Mouse (Mus musculus) CD4-positive, CD25-positive, alpha-beta regulatory T cell, adult 9 weeks (primary cell): Measurements from ENCODE around the gene Hoxa3. TPM values are rescaled to one million over a fixed set of nuclear protein-coding genes. Genes with fewer than 3 reads are reported as not detected.

ENCODE experiments used
- polyA plus RNA-seq: library from polyadenylated mRNA; unstranded; fragments of 100-300 nt; shearing (Covaris generic); gene quantifications from one replicate; pipeline ENCODE4 v1.2.1, GENCODE M21; 2017

Hoxa3 gene
- not detected for polyA plus RNA-seq

DNA sequence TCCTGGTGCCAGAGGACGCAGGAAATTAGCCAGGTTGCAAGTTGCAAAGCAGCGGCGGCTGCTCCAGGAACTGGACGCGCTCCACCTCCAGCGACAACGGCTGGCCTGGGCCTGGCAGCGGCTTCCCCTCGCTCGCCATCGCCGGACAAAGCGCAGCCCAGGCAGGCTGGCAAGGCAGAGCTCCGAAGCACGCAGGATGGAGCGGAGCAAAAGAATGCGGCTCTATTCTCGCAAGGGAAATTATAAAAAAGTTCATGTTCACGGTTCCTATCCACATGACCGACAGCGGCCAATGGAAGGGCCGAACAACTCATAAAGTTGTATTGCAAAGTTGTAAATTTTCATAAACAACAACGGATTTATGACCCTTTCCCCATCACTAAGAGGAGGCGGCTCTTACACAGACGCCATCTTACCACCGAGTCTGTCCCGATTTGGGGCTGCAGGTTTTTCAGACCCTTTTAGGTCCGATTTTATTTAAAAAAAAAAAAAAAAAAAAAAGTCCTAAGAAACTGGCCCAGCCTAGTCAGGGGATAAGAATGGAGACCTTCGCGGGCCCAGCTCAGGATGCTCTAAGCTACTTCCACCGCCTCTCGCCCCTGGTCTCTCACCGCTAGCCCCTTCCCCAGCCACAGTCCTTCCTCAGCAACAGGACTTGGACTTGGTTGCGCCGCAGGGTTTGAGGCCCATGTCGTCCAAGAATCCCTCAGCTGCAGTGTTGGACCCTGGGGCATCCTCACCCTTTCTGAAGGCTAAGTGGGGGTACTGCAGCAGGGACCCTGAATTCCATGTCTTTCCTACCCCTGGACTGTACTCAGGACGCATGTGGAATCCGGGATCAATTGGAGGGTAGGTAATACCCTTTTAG lies at the start of gene Hoxa3, which contains the start of gene Gm28308:
Gene Hoxa3, minus strand, starts transcription at position 218 of the 868 bp plus-strand sequence.
Gene Gm28308, minus strand, starts transcription at position 221 of the 868 bp plus-strand sequence.

DNA sequence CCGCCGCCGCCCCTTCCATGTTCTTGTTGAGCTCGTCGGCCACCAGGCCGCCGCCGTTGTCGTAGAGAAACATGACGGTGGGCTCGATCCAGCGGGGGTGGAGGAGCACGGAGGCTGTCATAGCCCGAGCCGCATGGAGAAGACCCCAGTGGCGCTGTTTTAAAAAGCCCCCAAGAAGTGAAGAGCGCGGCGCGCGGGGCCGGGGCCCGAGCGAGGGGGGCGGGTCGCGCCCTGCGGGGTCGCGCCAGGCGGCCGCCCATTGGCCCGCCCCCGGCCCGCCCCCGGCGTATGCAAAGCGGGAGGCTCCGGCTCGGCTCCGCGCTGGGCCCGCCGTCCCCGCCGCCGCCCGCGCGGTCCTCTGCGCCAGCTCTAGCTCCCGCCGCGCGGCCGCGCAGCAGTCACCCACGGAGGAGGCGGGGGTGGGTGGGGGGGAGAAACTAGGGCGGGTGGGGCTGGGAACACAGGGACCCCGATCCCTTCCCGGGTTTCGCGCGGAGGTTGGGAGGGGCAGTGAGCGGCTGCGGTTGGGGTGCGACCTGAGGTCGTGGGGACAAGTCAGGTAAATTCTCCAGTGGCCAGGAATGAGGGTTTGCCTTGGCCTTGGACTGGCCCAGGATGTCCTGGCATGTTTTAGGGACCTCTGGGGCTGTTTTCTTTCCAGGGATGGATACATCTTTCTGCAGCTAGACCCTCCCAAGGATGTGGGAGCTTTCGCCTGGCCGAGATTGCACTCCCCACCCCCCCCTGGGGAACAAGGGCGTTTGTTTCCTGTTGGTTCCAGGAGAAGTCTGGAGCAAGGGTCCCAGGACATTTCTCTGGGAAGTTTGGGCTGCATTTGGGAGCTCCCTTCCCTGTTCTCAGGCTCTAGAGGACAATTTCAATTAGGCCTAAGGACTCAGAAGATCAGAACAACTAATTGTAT lies 47.8 kb upstream of the Hoxa3 start, which contains the start of gene Hoxa13:
Gene Hoxa13, minus strand, starts transcription at position 227 of the 922 bp plus-strand sequence.

DNA sequence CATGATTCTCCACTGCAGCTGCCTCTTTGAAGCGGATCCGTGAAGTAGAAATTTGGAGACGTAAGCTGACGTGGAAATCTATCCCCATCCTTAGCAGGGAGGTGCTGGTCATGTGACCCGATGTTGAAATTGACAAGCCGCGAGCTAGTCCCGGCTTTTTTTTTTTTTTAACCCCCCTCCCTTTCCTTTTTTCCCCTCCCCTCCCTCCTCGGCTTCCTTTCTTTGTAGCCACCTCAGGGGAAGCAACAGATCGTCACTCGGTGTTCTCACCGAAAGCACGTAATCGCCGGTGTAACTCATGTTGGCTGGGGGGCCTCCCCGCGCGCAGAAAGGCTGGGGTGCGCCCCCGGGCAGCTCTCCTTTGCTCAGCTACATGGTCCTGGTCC lies 32.6 kb upstream of the Hoxa3 start, which contains the start of gene Hoxa11:
Gene Hoxa11, minus strand, starts transcription at position 54 of the 386 bp plus-strand sequence.

DNA sequence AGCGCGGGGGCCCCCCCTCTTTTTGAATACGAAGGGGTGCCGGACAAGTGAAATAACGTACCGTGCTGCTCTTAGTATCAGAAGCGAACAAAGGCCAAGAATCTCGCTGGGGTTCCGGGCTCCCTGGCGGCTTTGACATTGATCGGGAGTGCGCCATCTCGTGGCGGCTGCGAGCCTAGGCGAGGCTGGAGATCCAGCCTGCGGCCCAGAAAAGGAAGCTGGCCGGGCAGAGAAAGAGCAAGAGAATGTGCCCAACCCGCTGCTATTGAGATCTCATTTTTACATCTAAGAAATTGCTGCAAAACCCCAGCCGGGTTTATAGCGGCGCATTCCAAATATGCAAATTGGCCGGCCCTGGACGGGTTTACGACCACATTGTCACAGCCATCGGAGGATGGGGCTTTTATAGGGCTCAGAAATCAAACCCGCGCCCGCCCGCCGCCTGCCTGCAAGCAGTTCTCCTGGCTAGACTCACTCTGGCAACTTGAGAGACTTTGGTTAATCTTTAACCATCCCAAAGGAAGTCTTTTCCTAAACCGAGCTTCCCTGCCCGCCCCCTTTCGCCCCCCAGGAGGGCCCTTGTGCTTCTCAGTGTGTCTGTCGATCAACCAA lies 27.4 kb upstream of the Hoxa3 start, which contains the start of gene Hoxa10:
Gene Hoxa10, minus strand, starts transcription at position 466 of the 612 bp plus-strand sequence.

DNA sequence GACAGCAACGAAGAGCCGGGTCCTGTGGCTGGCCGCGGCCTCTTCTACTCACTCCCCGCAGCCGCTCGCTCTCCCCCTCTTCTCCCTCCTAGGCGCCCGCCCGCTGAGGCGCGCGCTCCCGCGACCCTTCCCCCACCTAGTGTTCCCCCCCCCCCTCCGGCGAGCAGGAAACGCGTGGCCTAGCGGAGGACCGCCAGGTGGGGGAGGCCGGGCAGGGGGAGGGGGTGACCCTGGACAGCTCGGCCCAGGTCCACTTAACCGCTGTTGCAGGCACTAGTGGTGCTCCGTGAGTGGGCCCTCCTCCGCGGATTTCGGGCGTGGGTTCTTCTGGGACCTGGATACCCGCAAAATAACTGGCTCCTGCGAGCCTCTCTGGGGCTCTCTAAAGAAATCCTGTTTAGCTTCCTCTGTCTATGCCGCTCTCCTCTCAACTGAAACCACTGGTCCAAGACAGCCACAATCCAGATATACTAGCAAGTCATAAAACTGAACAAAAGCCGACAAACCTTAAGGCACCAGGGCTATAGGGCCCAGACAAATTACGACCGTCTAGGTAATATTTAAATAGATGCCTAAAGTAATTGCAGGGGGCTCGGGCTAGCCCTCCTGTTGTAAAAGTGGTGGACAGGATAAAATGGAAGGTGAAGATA lies 17.5 kb upstream of the Hoxa3 start, which contains the start of gene Hoxa9:
Gene Hoxa9, minus strand, starts transcription at position 574 of the 650 bp plus-strand sequence.

DNA sequence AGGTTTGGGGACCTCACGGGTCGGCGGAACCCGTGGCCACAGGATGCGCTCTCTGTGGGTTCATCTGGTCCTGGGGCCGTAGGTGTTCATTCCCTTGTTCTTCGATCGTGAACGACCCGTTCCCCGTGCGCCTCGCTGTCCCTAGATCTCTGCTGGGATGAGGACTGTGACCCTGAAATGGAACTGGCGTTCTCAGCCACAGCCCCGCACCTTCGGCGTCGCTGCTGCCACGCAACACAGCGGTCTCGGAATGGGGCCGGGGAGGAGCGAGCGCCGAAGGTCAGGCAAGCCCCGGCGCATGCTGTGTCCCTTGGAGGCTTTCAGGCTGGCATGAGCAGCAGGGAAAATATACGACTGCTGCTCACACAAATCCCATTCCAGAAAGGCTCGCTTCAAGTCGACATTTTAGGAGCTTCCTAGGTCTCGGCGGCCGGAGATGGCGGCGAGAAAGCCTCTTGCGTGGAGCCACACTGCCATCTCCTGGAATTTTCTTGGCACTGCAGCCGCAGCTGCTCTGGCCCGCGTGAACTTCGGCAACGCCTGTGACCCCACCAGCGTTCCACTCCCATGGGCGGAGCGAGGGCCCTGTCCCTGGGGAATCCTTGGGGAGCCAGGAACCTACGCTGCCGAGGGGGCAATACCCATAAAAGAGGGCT lies 8.3 kb upstream of the Hoxa3 start, which contains the start of gene Hoxa7:
Gene Hoxa7, minus strand, starts transcription at position 518 of the 656 bp plus-strand sequence.

DNA sequence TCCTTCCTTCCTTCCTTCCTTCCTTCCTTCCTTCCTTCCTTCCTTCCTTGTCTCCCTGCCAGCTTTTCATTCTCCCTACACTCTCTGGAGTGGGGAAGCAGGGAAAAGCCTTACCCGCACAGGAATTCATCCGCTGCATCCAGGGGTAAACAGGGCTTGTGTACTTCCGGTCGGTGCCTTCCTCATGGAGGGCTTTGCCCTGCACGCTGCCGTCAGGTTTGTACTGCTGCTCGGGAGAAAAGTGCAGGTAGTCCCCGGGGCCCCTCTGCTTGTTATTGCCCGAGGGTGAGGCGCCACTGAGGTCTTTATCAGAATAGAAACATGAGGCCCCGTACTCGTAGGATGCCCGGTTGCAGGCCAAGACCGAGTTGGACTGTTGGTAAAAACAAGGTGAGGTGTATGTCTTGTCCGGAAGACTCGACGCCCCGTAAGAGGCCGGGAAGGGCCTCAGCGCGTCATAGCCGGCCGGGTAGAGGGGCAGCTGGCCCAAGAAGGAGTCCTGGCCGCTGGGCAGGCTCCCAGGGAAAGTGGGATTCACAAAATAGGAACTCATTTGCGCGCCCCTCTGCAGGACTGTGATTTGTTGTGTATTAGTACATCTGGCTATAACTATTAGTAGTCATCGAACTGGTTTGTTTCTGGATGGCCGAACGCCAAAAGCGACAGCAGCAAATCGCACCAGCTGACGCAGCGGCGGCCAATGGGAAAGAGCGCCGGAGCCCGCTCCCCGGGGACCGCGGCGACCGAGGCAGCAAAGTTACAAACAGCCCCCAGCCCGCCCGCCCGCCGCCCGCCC lies 4.9 kb downstream of the Hoxa3 start, which contains the start of gene Hoxa6:
Gene Hoxa6, minus strand, starts transcription at position 651 of the 796 bp plus-strand sequence.

DNA sequence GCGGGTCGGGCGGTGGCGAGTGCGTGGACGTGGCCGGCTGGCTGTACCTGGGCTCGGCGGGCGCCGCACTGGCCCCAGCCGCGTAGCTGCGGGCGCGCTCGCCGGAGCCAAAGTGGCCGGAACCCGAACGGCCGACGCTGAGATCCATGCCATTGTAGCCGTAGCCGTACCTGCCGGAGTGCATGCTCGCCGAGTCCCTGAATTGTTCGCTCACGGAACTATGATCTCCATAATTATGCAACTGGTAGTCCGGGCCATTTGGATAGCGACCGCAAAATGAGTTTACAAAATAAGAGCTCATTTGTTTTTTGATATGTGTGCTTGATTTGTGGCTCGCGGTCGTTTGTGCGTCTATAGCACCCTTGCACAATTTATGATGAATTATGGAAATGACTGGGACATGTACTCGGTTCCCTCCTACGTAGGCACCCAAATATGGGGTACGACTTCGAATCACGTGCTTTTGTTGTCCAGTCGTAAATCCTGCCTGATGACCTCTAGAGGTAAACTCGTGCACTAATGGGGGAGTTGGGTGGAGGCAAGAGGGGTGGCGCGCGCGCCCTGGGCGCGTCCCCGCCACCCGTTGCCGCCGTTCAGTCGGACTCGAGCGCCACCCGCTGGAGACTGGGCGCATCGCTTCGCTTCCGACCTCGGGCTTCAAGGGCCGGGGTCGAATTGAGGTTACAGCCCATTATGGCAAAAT lies 8.9 kb downstream of the Hoxa3 start, which contains the start of gene Hoxa5:
Gene Hoxa5, minus strand, starts transcription at position 538 of the 703 bp plus-strand sequence.

DNA sequence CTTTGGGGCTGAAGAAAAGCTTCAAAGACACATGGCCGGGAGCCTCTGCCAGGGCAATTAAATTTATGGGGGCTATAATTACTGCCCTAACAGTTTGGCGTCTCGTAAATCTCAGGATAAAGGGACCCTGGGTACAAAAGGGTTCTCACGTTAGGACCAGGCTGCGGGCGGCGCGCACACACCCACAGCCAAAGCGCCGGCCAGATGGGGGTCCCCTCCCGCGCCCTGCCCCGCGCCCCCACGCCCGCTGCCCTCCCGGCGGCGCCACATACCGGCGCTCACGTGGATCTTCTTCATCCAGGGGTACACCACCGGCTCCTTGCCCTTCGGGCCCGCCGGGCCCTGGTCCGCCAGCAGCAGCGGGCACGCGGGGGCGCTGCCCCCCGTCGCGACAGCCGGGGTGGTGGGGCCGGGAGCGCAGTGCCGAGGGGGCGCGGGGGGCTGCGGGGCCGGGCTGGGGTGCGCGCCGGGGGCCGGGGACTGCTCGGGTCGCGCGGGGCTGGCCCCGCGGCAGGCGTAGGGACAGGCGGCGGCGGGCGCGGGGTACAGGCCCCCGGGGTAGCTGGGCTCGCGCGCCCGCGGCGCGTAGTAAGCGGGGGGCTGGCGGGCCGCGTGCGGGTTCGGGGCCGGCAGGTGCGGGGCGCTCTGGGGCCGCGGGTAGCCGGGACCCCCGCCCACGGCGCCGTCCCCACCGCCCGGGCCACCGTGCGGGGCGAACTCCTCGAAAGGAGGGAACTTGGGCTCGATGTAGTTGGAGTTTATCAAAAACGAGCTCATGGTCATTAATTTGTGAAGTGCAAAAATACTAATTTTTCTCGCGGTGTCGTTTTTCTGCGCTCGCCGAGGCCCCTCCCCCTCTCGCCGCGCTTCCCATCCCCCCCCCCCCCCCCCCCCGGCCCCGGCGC lies 22.0 kb downstream of the Hoxa3 start, which contains the start of gene Hoxa4:
Gene Hoxa4, minus strand, starts transcription at position 848 of the 905 bp plus-strand sequence.

DNA sequence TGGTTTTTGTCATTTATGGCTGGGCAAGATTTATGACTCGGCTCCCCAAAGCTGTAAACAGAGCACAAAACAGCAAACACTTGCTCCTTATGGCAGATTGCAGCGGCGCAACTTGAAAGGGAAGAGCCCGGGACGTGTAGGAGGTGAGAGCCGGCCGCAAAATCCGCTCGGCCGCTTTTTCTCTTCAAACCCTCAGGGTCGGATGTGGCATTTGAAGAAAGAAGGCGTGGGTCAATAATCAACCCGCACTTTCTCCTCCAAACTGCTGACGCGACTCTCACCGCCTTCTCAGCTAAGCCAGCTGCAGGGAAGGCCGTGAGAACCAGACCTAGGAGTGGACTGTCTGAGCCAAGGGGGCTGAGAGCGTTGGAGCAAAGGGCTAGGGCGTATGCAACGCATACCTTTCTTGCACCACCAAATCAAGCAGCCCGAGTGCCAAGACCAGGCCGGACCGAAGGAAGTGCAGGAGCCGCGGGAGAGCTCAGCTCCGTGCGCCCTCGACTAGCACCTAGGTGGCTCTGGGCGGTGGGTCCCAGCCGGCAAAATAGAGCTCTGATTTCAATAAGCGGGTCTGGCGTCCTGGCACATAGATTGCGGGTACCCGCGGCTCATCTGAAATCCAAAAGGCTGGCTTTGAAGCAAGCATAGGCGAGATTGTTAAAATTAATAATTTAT lies 35.9 kb downstream of the Hoxa3 start, which contains the start of gene 5730596B20Rik:
Gene 5730596B20Rik, plus strand, starts transcription at position 438 of the 675 bp plus-strand sequence.

DNA sequence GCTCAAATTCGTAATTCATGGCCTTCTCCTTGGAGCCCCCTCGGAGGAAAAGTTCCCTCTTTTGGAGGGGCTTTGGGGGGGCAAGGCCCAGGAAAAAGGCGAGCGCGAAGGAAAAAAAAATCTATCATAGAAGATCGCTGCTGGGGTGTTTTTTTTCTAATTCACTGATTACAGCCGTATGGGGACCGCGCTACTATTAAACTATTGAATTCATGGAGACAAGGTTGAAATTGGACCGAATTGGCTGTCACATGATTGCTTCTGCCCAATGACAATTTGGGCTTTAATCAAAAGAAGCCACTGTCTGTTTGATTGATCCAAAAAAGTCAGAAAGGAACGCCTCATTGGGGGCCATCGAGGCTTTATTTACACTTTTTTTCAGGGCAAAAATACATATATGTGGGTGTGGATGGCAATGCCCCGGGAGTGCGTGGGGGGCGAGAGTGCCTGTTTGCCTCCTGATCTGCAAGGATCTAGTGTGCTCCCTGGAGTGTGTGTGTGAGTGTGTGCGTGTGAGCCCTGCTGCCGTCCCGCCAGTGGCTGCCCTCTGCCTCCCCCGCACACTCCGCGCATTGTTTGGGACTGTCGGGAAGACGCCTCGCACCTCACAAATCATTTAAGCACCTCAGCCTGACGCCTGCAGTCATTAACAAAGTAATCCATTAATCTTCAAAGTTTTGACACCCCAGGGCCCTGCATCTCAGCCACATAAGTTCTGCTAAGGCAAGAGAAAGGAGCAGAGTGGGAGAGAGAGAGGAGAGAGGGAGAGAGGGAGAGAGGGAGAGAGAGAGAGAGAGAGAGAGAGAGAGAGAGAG lies 48.3 kb downstream of the Hoxa3 start, which contains the start of gene Hoxa2:
Gene Hoxa2, minus strand, starts transcription at position 206 of the 815 bp plus-strand sequence.

DNA sequence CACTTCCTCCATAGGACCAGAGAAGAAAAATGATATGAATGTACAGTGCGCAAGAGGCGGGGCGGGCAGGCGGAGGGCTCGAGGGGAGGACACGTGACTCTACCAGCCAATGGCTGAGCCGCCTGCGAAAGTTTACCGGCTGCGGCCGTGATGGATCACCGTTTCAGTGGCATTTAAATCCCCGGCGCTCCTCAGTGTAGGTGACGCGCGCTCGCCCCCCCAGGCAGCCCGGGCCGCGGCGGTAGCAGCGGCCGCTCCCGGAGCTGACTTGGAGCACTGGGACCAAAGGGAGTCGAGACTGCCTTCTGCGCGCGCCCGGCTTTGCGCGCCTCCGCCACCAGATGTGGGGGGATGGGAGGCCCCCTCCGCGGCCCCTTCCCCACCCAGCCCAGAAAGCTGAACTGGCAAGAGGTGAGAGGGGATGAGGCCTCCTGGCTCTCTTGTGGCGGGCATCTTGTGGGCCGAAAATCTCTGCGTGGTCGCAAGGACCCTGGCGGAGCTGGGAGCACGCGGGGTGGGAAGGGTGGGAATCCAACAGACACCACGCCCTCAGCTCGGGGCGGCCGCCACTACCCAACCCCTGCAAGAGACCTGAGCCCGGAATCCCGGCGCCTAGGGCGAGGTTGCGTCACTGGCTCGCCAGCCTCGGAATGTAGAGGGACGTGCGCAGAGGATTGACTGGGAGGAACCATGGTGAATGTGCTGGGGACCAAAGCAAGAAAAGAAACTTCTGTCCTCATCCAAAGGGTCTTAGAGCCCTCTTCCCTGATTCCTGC lies 54.7 kb downstream of the Hoxa3 start, which contains the start of gene Hoxa1:
Gene Hoxa1, minus strand, starts transcription at position 42 of the 776 bp plus-strand sequence.

